In the genomic region with DNA sequence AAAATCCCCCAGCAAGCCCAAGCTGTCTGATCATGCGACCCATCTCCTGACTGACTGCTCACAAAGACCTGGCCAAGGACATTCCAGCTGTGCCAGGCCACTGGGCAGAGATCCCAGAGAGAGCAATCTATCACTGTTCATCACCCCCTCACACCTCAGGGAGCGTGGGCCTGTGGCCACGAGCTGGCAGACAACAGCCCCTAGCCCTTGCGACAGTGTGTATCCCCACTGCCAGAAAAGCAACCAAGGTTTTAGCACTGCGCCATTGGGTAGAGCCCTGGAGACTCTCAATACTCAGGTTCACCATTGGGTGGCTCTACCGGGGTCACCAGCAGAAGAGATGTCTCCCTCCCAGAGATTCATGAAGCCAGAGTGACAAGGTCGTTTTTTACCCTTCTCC, we compare ENCODE assay signal across 10 mouse cellular contexts.
DNase-seq lines count a peak whose midpoint lies in the region; ATAC-seq and TF ChIP-seq lines count a peak whose summit lies in the region.
"Had no signal": no experiment of that assay in that cellular context is flagged by ENCODE, and none has a peak within 500 bp of the region (broad histone marks: within the 10 kb centered on the region; RNA-seq: fewer than 3 reads in every experiment).

No protein-coding gene starts in this region.

- peak; percentile 72 for DNase-seq in kidney, adult 2 months
- peak; percentile 87 to 96 for DNase-seq in adrenal gland, adult (ENCODE audit: inconsistent age in 2 of 2, low spot score in 1 of 2)
- peak; percentile 79 for DNase-seq in gastrocnemius, postnatal 10 days
- peak; percentile 86 for DNase-seq in heart, postnatal 4 days
- DNase-seq in lung, postnatal 14 days: no peak
- no peak for DNase-seq in forebrain, postnatal 0 days
- DNase-seq: lung, adult 18-20 months; right cerebral cortex, postnatal 25 days had no signal

- H3K27ac ChIP-seq in kidney, adult 2 months (ENCODE audit: insufficient read depth, low read depth, low read length): no peak overlapping the region
- no peak overlapping the region for H3K27ac ChIP-seq in kidney, embryonic 15.5 days
- H3K27ac ChIP-seq in forebrain, postnatal 0 days (ENCODE audit: low read depth, low read length): no peak overlapping the region

- no peak overlapping the region for H3K4me2 ChIP-seq in kidney, embryonic 15.5 days
- H3K4me2 ChIP-seq in forebrain, postnatal 0 days (ENCODE audit: low read depth): no peak overlapping the region

- no peaks in the 10 kb centered on the region for H3K27me3 ChIP-seq in kidney, adult 2 months (replicated peaks; ENCODE audit: control insufficient read depth, insufficient read depth, low read length)
- H3K27me3 ChIP-seq in kidney, embryonic 15.5 days: no peaks in the 10 kb centered on the region
- no peaks in the 10 kb centered on the region for H3K27me3 ChIP-seq in forebrain, postnatal 0 days (ENCODE audit: insufficient read depth, low read length)

- no peaks in the 10 kb centered on the region for H3K36me3 ChIP-seq in kidney, adult 2 months (ENCODE audit: control insufficient read depth, insufficient read depth, low read length)
- H3K36me3 ChIP-seq in kidney, embryonic 15.5 days: no peaks in the 10 kb centered on the region
- H3K36me3 ChIP-seq in forebrain, postnatal 0 days (ENCODE audit: insufficient read depth): no peaks in the 10 kb centered on the region

- TF ChIP-seq POLR2A in kidney, adult 2 months (IDR thresholded peaks at IDR 0.05; ENCODE audit: low read depth, low read length): no peak

- TF ChIP-seq CTCF in kidney, adult 2 months (conservative IDR thresholded peaks at IDR 0.05; ENCODE audit: insufficient read depth, insufficient read length, low read depth, low read length): no peak
- TF ChIP-seq CTCF in forebrain, postnatal 0 days (IDR thresholded peaks at IDR 0.05; ENCODE audit: low read depth): no peak

- peaks cover 5% of the 10 kb centered on the region; the same call in 1 of the 2 replicates for H3K4me1 ChIP-seq in kidney, adult 2 months (ENCODE audit: control insufficient read depth, insufficient read depth, low read length)
- H3K4me1 ChIP-seq in kidney, embryonic 15.5 days: peaks cover 31% of the 10 kb centered on the region
- H3K4me1 ChIP-seq in forebrain, postnatal 0 days (ENCODE audit: insufficient read depth): no peaks in the 10 kb centered on the region

- H3K9me3 ChIP-seq in kidney, embryonic 15.5 days (replicated peaks): no peaks in the 10 kb centered on the region
- H3K9me3 ChIP-seq in forebrain, postnatal 0 days (ENCODE audit: low read length): no peaks in the 10 kb centered on the region

- WGBS in kidney, adult 2 months: 59% methylated on average over 7 of the region's 7 CpGs
- WGBS in kidney, embryonic 15.5 days: 69% methylated on average over 7 of the region's 7 CpGs
- WGBS in forebrain, postnatal 0 days: 75% methylated on average over 7 of the region's 7 CpGs

- no peak overlapping the region for H3K4me3 ChIP-seq in kidney, adult 2 months (ENCODE audit: insufficient read depth, low read depth, low read length)
- no peak overlapping the region for H3K4me3 ChIP-seq in kidney, embryonic 15.5 days (replicated peaks)
- H3K4me3 ChIP-seq in forebrain, postnatal 0 days (ENCODE audit: low read depth, low read length): no peak overlapping the region

- ATAC-seq in kidney, embryonic 15.5 days (replicated peaks; ENCODE audit: low FRiP score): no peak
- no peak for ATAC-seq in monocyte, adult 5-6 weeks (replicated peaks; ENCODE audit: insufficient number of reproducible peaks, low FRiP score, low TSS enrichment, poor library complexity, severe bottlenecking)
- ATAC-seq in forebrain, postnatal 0 days: no peak

- H3K9ac ChIP-seq in kidney, embryonic 15.5 days: no peak overlapping the region
- H3K9ac ChIP-seq in forebrain, postnatal 0 days: no peak overlapping the region

Comparison
In these comparisons a context has a peak if more than half of its experiments do, and no peak if none do; other contexts are left out.
1. DNase-seq: peak in kidney, adult 2 months (single experiment), adrenal gland, adult (2 of 2), gastrocnemius, postnatal 10 days (single experiment) and heart, postnatal 4 days (single experiment); none in lung, postnatal 14 days (single experiment) and forebrain, postnatal 0 days (single experiment).